Mouse (Mus musculus) CH12.LX (cell line): ENCODE results near the gene Cmss1.

Source experiments
- CHD2 ChIP-seq: IDR thresholded peaks from 2 replicates; pipeline ENCODE4 v1.6.1; 2011; ENCODE audit warnings: low read length, improper control_type of control experiment
- CTCF ChIP-seq, 2 experiments: IDR thresholded peaks in 1 of 2; conservative IDR thresholded peaks in 1 of 2; 2 replicates each; pipeline ENCODE4 v1.5.1; 2011 to 2012; ENCODE audit warnings: low read depth in 2 of 2, low read length in 2 of 2, improper control_type of control experiment in 1 of 2, inconsistent platforms in 1 of 2, mild to moderate bottlenecking in 1 of 2, moderate library complexity in 1 of 2
- E2F4 ChIP-seq: IDR thresholded peaks from 2 replicates; pipeline ENCODE4 v1.6.1; 2011; ENCODE audit warnings: low read depth, low read length, improper control_type of control experiment; ENCODE audit not compliant: insufficient replicate concordance
- EP300 ChIP-seq: IDR thresholded peaks from 2 replicates; pipeline ENCODE4 v1.6.1; 2011; ENCODE audit warnings: low read length, improper control_type of control experiment
- ETS1 ChIP-seq: conservative IDR thresholded peaks from 2 replicates; pipeline ENCODE4 v1.6.1; 2012; ENCODE audit warnings: low read depth, mild to moderate bottlenecking, inconsistent platforms, low read length, improper control_type of control experiment, moderate library complexity
- GABPA ChIP-seq: IDR thresholded peaks from 2 replicates; pipeline ENCODE4 v1.6.1; 2012; ENCODE audit warnings: low read depth, low read length, improper control_type of control experiment, inconsistent platforms; ENCODE audit not compliant: insufficient replicate concordance
- IRF4 ChIP-seq: IDR thresholded peaks from 2 replicates; pipeline ENCODE4 v1.6.1; 2014; ENCODE audit warnings: low read depth, mild to moderate bottlenecking, inconsistent platforms, low read length, improper control_type of control experiment
- POLR2A ChIP-seq: IDR thresholded peaks from 2 replicates; pipeline ENCODE4 v1.6.1; 2011; ENCODE audit warnings: low read depth, mild to moderate bottlenecking, improper control_type of control experiment, low read length
- POLR2AphosphoS2 ChIP-seq: IDR thresholded peaks from 2 replicates; pipeline ENCODE4 v1.6.1; 2011; ENCODE audit warnings: low read depth, low read length, improper control_type of control experiment
- RCOR1 ChIP-seq: conservative IDR thresholded peaks from 2 replicates; pipeline ENCODE4 v1.6.1; 2012; ENCODE audit warnings: low read depth, mild to moderate bottlenecking, inconsistent platforms, low read length, improper control_type of control experiment
- ZC3H11A ChIP-seq: IDR thresholded peaks from 2 replicates; pipeline ENCODE4 v1.6.1; 2012; ENCODE audit warnings: low read depth, mild to moderate bottlenecking, inconsistent platforms, low read length, improper control_type of control experiment

DNA sequence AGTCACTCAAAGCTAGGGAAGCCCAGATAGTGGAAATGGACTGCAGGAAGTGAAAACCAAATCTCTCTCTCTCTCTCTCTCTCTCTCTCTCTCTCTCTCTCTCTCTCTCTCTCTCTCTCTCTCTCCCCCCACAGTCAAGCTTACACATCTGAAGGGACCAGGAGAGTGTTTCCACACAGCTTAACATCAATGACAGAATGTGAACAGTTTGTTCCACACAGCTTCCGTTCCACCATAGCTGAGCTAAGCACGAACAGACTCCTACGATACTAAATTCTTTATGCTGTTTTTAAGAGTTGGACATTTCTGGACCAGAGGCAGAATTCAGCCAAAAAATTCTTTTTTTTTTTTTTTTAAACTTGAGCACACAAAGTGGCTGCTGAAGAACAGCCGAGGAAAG lies 114.8 kb downstream of the Cmss1 start:
- TF ChIP-seq RCOR1 (no peak), EP300 (no peak), POLR2A (no peak), CTCF (conservative IDR thresholded peaks at IDR 0.05 in 1 of 2, IDR thresholded peaks at IDR 0.05 in 1 of 2; ENCODE audit: low read depth in 2 of 2, low read length in 2 of 2) (no peak), IRF4 (no peak), GABPA (no peak), ETS1 (no peak), CHD2 (no peak), E2F4 (no peak), POLR2AphosphoS2 (no peak), ZC3H11A (no peak)
